Mouse (Mus musculus) heart, embryonic 12.5 days (tissue): ENCODE data around the gene Sphk1. TPM values are rescaled to one million over a fixed set of nuclear protein-coding genes. Genes with fewer than 3 reads are reported as not detected.

ENCODE experiments used
- ATAC-seq: fragments of 200-750 bp; cut with Nextera tagmentation; 2 replicates; pipeline ENCODE4 v1.8.0; 2017; ENCODE audit warnings: moderate TSS enrichment, moderate library complexity; ENCODE audit not compliant: insufficient number of reproducible peaks, low FRiP score
- H3K27ac ChIP-seq: fragments of 300-500 bp; sonication (generic); 2 replicates; pipeline ENCODE4 v1.5.1; 2016; ENCODE audit warnings: mild to moderate bottlenecking, moderate library complexity; ENCODE audit not compliant: poor library complexity, severe bottlenecking
- H3K27me3 ChIP-seq: fragments of 300-500 bp; sonication (generic); replicated peaks from 2 replicates; pipeline ENCODE4 v1.6.1; 2016; ENCODE audit warnings: mild to moderate bottlenecking, moderate library complexity
- H3K36me3 ChIP-seq: fragments of 300-500 bp; sonication (generic); 2 replicates; pipeline ENCODE4 v1.6.1; 2016; ENCODE audit warnings: mild to moderate bottlenecking, moderate library complexity
- H3K4me1 ChIP-seq: fragments of 300-500 bp; sonication (generic); replicated peaks from 2 replicates; pipeline ENCODE4 v1.6.1; 2016; ENCODE audit warnings: mild to moderate bottlenecking
- H3K4me2 ChIP-seq: fragments of 300-500 bp; sonication (generic); 2 replicates; pipeline ENCODE4 v1.6.1; 2016; ENCODE audit warnings: mild to moderate bottlenecking, moderate library complexity
- H3K4me3 ChIP-seq: fragments of 300-500 bp; sonication (generic); 2 replicates; pipeline ENCODE4 v1.5.1; 2016; ENCODE audit warnings: mild to moderate bottlenecking
- H3K9ac ChIP-seq: fragments of 300-500 bp; sonication (generic); 2 replicates; pipeline ENCODE4 v1.6.1; 2016; ENCODE audit warnings: mild to moderate bottlenecking, moderate library complexity
- H3K9me3 ChIP-seq: fragments of 300-500 bp; sonication (generic); replicated peaks from 2 replicates; pipeline ENCODE4 v1.6.1; 2016; ENCODE audit warnings: mild to moderate bottlenecking, moderate library complexity
- WGBS: fragments of 180-500 bp; shearing (Covaris S2); methylation state at CpG from one replicate; pipeline ENCODE4 v1.1.7; 2016; 5-methylcytosine and 5-hydroxymethylcytosine counted together
- polyA plus RNA-seq: library from polyadenylated mRNA; unstranded; fragments of >200 nt; fragmentation: Nextera tagmentation; extraction: Ambion mirVana; gene quantifications from 2 replicates; pipeline ENCODE4 v1.2.1, GENCODE M21; 2016

Gene Sphk1
- polyA plus RNA-seq, 1 experiment from 2014 or later, result 1.6 TPM

GRCm38 (mm10) chr11:116508689-116509088 lies 22.0 kb upstream of the Sphk1 start:
- Histone ChIP-seq H3K9me3 (peaks cover 7% of the 10 kb centered on the region; the same call in 1 of the 2 replicates), H3K4me3 (no peak overlapping the region), H3K27me3 (peaks cover 3% of the 10 kb centered on the region; the same call in 1 of the 2 replicates), H3K4me2 (no peak overlapping the region), H3K27ac (no peak overlapping the region), H3K9ac (no peak overlapping the region), H3K36me3 (no peaks in the 10 kb centered on the region), H3K4me1 (peaks cover 6% of the 10 kb centered on the region; the same call in 1 of the 2 replicates)
- no peak for ATAC-seq
- 51% methylated on average over 2 of the region's 2 CpGs for WGBS

DNA sequence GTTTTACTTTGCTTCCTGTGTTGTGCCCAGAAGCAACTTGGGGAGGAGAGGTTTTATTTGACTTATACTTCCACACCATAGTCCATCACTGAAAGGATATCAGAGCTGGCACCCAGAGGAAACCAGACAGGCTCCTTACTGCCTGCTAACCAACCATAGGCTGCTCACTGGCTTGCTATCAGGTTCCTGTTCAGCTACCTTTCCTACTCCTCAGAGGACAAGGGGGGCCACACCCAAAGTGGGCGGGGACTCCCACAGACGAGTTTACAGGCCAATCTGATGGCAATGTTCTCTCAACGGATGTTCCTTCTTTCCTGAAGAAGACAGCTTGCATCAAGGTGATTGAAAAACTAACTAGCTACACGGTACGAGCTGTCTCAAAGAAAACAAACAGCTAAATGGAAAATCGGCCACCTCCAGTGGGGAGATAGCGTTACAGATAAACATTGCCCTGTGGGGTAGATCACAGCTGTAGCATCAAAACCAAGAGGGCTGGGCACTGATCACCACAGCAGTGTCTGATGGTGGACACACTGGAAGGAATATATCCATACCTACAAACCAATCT lies 19.3 kb upstream of the Sphk1 start:
- ATAC-seq, result no peak
- H3K4me3 ChIP-seq, result no peak overlapping the region
- H3K36me3 ChIP-seq, result no peaks in the 10 kb centered on the region
- H3K9ac ChIP-seq, result no peak overlapping the region
- WGBS, result 48% methylated on average over 7 of the region's 7 CpGs
- peaks cover 7% of the 10 kb centered on the region; the same call in 1 of the 2 replicates for H3K9me3 ChIP-seq
- H3K27ac ChIP-seq, result no peak overlapping the region
- 0 out of 2 replicates have a peak, but pooled peaks cover 1% of the 10 kb centered on the region for H3K4me1 ChIP-seq
- peaks cover 20% of the 10 kb centered on the region for H3K27me3 ChIP-seq
- H3K4me2 ChIP-seq, result no peak overlapping the region

GRCm38 (mm10) chr11:116512154-116512553 lies 18.6 kb upstream of the Sphk1 start:
- peaks cover 7% of the 10 kb centered on the region; the same call in 1 of the 2 replicates for H3K9me3 ChIP-seq
- no peak overlapping the region for H3K4me3 ChIP-seq
- no peaks in the 10 kb centered on the region for H3K4me1 ChIP-seq
- peaks cover 20% of the 10 kb centered on the region for H3K27me3 ChIP-seq
- no peak overlapping the region for H3K4me2 ChIP-seq
- H3K9ac ChIP-seq, result no peak overlapping the region
- 91% methylated on average over 7 of the region's 7 CpGs for WGBS
- H3K27ac ChIP-seq, result no peak overlapping the region
- ATAC-seq, result no peak
- no peaks in the 10 kb centered on the region for H3K36me3 ChIP-seq

- Histone ChIP-seq H3K9ac (no peak overlapping the region), H3K27ac (no peak overlapping the region), H3K27me3 (peaks cover 20% of the 10 kb centered on the region), H3K4me1 (peaks cover 2% of the 10 kb centered on the region; the same call in 1 of the 2 replicates), H3K4me2 (no peak overlapping the region), H3K36me3 (no peaks in the 10 kb centered on the region), H3K4me3 (no peak overlapping the region), H3K9me3 (peaks cover 7% of the 10 kb centered on the region; the same call in 1 of the 2 replicates)
- no peak for ATAC-seq
- 74% methylated on average over 6 of the region's 6 CpGs for WGBS
These were observed 17.7 kb upstream of the Sphk1 start for GRCm38 (mm10) chr11:116512987-116513386.

GRCm38 (mm10) chr11:116513531-116514038 lies 17.1 kb upstream of the Sphk1 start:
- Histone ChIP-seq H3K4me3 (no peak overlapping the region), H3K4me2 (no peak overlapping the region), H3K9ac (no peak overlapping the region), H3K4me1 (peaks cover 4% of the 10 kb centered on the region; the same call in 1 of the 2 replicates), H3K9me3 (peaks cover 7% of the 10 kb centered on the region; the same call in 1 of the 2 replicates), H3K27me3 (peaks cover 20% of the 10 kb centered on the region), H3K27ac (no peak overlapping the region), H3K36me3 (no peaks in the 10 kb centered on the region)
- WGBS, result 80% methylated on average over 4 of the region's 4 CpGs
- no peak for ATAC-seq

- no peak overlapping the region for H3K9ac ChIP-seq
- H3K9me3 ChIP-seq, result peaks cover 7% of the 10 kb centered on the region; the same call in 1 of the 2 replicates
- H3K27ac ChIP-seq, result no peak overlapping the region
- H3K36me3 ChIP-seq, result no peaks in the 10 kb centered on the region
- H3K4me1 ChIP-seq, result peaks cover 6% of the 10 kb centered on the region; the same call in 1 of the 2 replicates
- peaks cover 20% of the 10 kb centered on the region for H3K27me3 ChIP-seq
- WGBS, result 22% methylated on average over 24 of the region's 24 CpGs
- H3K4me2 ChIP-seq, result peak overlapping the region; percentile 16
- ATAC-seq, result no peak
- no peak overlapping the region for H3K4me3 ChIP-seq
These were observed 15.2 kb upstream of the Sphk1 start for GRCm38 (mm10) chr11:116515330-116516020.

- ATAC-seq, result no peak
- Histone ChIP-seq H3K27me3 (peaks cover 19% of the 10 kb centered on the region), H3K4me3 (no peak overlapping the region), H3K4me2 (no peak overlapping the region), H3K36me3 (no peaks in the 10 kb centered on the region), H3K9ac (no peak overlapping the region), H3K9me3 (no peaks in the 10 kb centered on the region), H3K27ac (no peak overlapping the region), H3K4me1 (peaks cover 20% of the 10 kb centered on the region)
- 56% methylated on average over 8 of the region's 8 CpGs for WGBS
These were observed 12.2 kb upstream of the Sphk1 start for GRCm38 (mm10) chr11:116518482-116518881.

GRCm38 (mm10) chr11:116521143-116521542 lies 9.6 kb upstream of the Sphk1 start:
- no peak for ATAC-seq
- H3K36me3 ChIP-seq, result no peaks in the 10 kb centered on the region
- no peak overlapping the region for H3K4me3 ChIP-seq
- H3K9me3 ChIP-seq, result no peaks in the 10 kb centered on the region
- 63% methylated on average over 3 of the region's 3 CpGs for WGBS
- H3K4me2 ChIP-seq, result no peak overlapping the region
- H3K4me1 ChIP-seq, result peaks cover 30% of the 10 kb centered on the region
- H3K9ac ChIP-seq, result no peak overlapping the region
- H3K27ac ChIP-seq, result no peak overlapping the region
- H3K27me3 ChIP-seq, result no peaks in the 10 kb centered on the region

DNA sequence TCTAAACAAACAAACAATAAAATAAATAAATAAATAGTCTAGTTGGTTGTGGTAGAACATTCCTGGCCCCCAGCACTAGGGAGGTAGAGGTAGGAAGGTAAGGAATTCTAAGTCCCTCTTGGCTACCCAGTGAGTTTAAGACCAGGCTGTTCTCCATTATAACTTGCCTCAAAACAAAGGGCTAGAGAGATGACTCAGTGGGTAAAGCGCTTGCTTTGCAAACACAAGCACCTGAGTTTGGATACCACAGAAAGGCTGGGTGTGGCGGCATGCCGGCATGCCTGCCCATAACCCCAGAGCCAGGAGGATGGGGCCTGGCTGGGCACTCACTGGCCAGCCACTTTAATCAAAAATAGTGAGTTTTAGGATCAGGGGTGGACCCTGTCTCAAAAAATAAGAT lies 8.7 kb upstream of the Sphk1 start:
- Histone ChIP-seq H3K36me3 (no peaks in the 10 kb centered on the region), H3K4me3 (no peak overlapping the region), H3K9ac (no peak overlapping the region), H3K27me3 (no peaks in the 10 kb centered on the region), H3K9me3 (no peaks in the 10 kb centered on the region), H3K4me2 (no peak overlapping the region), H3K4me1 (peaks cover 30% of the 10 kb centered on the region), H3K27ac (no peak overlapping the region)
- ATAC-seq, result no peak
- 89% methylated on average over 3 of the region's 3 CpGs for WGBS

DNA sequence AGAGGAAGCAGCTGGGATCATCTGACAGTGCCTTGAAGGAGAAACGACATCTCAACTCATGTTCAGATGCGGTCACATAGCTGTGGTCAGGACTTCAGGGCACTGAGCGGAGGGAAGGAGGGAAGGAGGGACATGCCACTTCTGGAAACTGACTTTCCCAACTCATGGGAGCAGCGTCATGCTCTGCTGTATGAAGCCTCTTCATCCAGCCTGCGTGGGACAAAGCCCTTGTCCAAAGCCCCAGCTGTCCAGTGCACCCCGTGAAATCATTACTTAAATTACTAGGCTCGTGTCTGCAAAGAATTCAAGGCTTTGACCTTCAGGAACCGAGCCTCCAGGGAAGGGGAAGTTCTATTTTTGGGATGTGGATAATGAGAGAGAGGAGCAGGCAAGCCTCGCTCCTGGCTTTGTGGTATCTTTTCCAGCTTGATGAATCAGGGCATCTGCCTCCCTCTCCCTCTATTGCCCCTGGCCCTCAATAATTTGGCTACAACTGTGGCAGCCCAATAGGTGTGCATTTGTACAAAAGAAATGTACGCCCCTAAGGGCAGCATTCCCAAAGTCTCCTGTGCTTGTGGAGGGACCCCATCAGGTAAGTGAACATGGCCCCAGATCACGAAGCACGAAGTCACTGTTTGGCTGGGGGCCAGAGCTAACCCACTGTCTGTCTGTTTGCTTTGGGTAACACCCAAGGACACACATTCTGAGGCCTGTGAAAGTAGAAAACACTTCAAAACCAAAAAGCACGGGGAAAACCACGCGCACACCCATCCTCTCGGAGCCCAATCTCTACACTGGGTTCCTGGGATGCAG lies 7.6 kb upstream of the Sphk1 start:
- no peak for ATAC-seq
- H3K9me3 ChIP-seq, result no peaks in the 10 kb centered on the region
- peak overlapping the region; percentile 83 for H3K27ac ChIP-seq
- H3K4me3 ChIP-seq, result no peak overlapping the region
- peak overlapping the region; percentile 30; the same call in 1 of the 2 replicates for H3K4me2 ChIP-seq
- H3K36me3 ChIP-seq, result no peaks in the 10 kb centered on the region
- H3K4me1 ChIP-seq, result peaks cover 27% of the 10 kb centered on the region
- WGBS, result 39% methylated on average over 16 of the region's 16 CpGs
- no peaks in the 10 kb centered on the region for H3K27me3 ChIP-seq
- no peak overlapping the region for H3K9ac ChIP-seq
